ENCODE assay signal across 24 mouse cellular contexts in the genomic region with DNA sequence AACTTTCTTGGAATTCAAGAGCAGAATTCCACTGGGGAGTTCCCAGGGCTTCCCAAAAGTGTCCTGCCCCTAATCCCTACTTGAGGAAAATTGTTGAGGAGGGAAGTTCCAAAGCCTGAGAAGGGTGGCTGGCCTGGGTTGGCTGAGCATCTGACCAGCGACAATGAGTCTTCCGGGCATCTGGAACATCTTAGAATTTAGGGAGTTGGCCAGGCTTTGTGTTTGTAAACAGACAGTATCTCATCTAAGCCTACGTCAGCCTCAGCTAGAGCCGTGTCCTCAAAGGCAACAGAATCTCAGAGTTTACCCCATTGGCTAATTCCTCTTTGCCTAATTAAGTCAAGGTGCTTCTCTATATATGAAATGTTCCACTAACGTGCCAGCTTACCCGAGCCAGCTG.
DNase-seq lines count a peak whose midpoint lies in the region; ATAC-seq and TF ChIP-seq lines count a peak whose summit lies in the region.
"Had no signal": no experiment of that assay in that cellular context is flagged by ENCODE, and none has a peak within 500 bp of the region (broad histone marks: within the 10 kb centered on the region; RNA-seq: fewer than 3 reads in every experiment).

No protein-coding gene starts in this region.

- no peak for TF ChIP-seq POLR2A in lung, adult 2 months (IDR thresholded peaks at IDR 0.05; ENCODE audit: borderline replicate concordance, extremely low read depth, low read depth, low read length)

- 53% methylated on average over 6 of the region's 6 CpGs for WGBS in lung, adult 2 months

- no peaks in the 10 kb centered on the region for H3K4me1 ChIP-seq in lung, adult 2 months (ENCODE audit: control insufficient read depth, insufficient read depth, low read length)
- H3K4me1 ChIP-seq: embryonic facial prominence, embryonic 10.5 days; embryonic facial prominence, embryonic 13.5 days; hindbrain, embryonic 13.5 days had no signal

- no peak for TF ChIP-seq CTCF in lung, adult 2 months (IDR thresholded peaks at IDR 0.05; ENCODE audit: insufficient read depth, low read length)

- no peak overlapping the region for H3K4me3 ChIP-seq in lung, adult 2 months (replicated peaks; ENCODE audit: extremely low read depth, low read depth, low read length)
- H3K4me3 ChIP-seq: embryonic facial prominence, embryonic 10.5 days; embryonic facial prominence, embryonic 13.5 days; erythroblast, embryonic 14.5 days; gastrocnemius, adult 2 months; hindbrain, embryonic 13.5 days had no signal

- ATAC-seq in megakaryocyte progenitor cell, adult 5-6 weeks (replicated peaks; ENCODE audit: poor library complexity): no peak
- ATAC-seq: CD4-positive, CD25-positive, alpha-beta regulatory T cell, adult 4 months; forebrain, embryonic 14.5 days; forebrain, postnatal 0 days; hindbrain, embryonic 16.5 days had no signal

- DNase-seq in lung, adult 18-20 months: peak; percentile 20 to 62
- peak; percentile 8 for DNase-seq in lung, adult 2 months
- DNase-seq in lung, postnatal 14 days: peak; percentile 29
- DNase-seq in right cerebral cortex, adult 18-20 months: no peak
- no peak for DNase-seq in yolk sac, embryonic 10.5 days (ENCODE audit: low spot score)
- DNase-seq: adrenal gland, adult 2 months; adrenal gland, postnatal 14 days; cerebellum, adult 11 months; cerebellum, adult 2 months; cerebellum, postnatal 10 days; cerebellum, postnatal 36 days; embryo, embryonic 11 days; forebrain, postnatal 0 days; gastrocnemius, postnatal 14 days; heart, adult 11 months had no signal

Comparison
In these comparisons a context has a peak if more than half of its experiments do, and no peak if none do; other contexts are left out.
1. DNase-seq: peak in lung, adult 18-20 months (2 of 2), lung, adult 2 months (single experiment) and lung, postnatal 14 days (single experiment); none in right cerebral cortex, adult 18-20 months (single experiment) and yolk sac, embryonic 10.5 days (single experiment).